Mouse (Mus musculus): ENCODE measurements around the gene Btg2. TPM values are rescaled to one million over a fixed set of nuclear protein-coding genes. Genes with fewer than 3 reads are reported as not detected.
A peak's percentile ranks its signal among the peaks of the same experiment; 100 is the strongest.

The Btg2 gene
- polyA plus RNA-seq, 1 experiment from 2014 or later = 31.7 TPM

GRCm38 (mm10) chr1:134086017-134086416 is 7.1 kb upstream of the Btg2 start:
- no peak overlapping the region for H3K4me3 ChIP-seq (ENCODE audit: low read depth, low read length)
- peaks cover 34% of the 10 kb centered on the region for H3K4me1 ChIP-seq (ENCODE audit: control insufficient read depth, insufficient read depth, low read length)
- WGBS (ENCODE audit: insufficient replicate concordance) = 23% methylated on average over 3 of the region's 3 CpGs
- no peak overlapping the region for H3K27ac ChIP-seq (ENCODE audit: low read depth, low read length)
- no peaks in the 10 kb centered on the region for H3K27me3 ChIP-seq (ENCODE audit: control insufficient read depth, insufficient read depth, low read length)
- no peaks in the 10 kb centered on the region for H3K9me3 ChIP-seq (replicated peaks; ENCODE audit: control insufficient read depth, low read length)
- H3K9ac ChIP-seq (ENCODE audit: low read depth, low read length) = no peak overlapping the region; the same call in 1 of the 2 replicates
- H3K4me2 ChIP-seq = no peak overlapping the region
- no peaks in the 10 kb centered on the region for H3K36me3 ChIP-seq (ENCODE audit: control insufficient read depth, insufficient read depth, low read length)
- ATAC-seq (replicated peaks; ENCODE audit: insufficient number of reproducible peaks, low FRiP score, low TSS enrichment) = no peak

- H3K9ac ChIP-seq (ENCODE audit: low read depth, low read length) = no peak overlapping the region
- peaks cover 45% of the 10 kb centered on the region for H3K4me1 ChIP-seq (ENCODE audit: control insufficient read depth, insufficient read depth, low read length)
- ATAC-seq (replicated peaks; ENCODE audit: insufficient number of reproducible peaks, low FRiP score, low TSS enrichment) = no peak
- no peak overlapping the region for H3K4me3 ChIP-seq (ENCODE audit: low read depth, low read length)
- no peaks in the 10 kb centered on the region for H3K27me3 ChIP-seq (ENCODE audit: control insufficient read depth, insufficient read depth, low read length)
- H3K4me2 ChIP-seq = no peak overlapping the region
- H3K36me3 ChIP-seq (ENCODE audit: control insufficient read depth, insufficient read depth, low read length) = no peaks in the 10 kb centered on the region
- H3K27ac ChIP-seq (ENCODE audit: low read depth, low read length) = 0 out of 2 replicates have a peak overlapping the region, but pooled peaks have one; percentile 85
- 88% methylated on average over 3 of the region's 3 CpGs for WGBS (ENCODE audit: insufficient replicate concordance)
- no peaks in the 10 kb centered on the region for H3K9me3 ChIP-seq (replicated peaks; ENCODE audit: control insufficient read depth, low read length)
Measured at GRCm38 (mm10) chr1:134084128-134084527, 5.2 kb upstream of the Btg2 start.

DNA sequence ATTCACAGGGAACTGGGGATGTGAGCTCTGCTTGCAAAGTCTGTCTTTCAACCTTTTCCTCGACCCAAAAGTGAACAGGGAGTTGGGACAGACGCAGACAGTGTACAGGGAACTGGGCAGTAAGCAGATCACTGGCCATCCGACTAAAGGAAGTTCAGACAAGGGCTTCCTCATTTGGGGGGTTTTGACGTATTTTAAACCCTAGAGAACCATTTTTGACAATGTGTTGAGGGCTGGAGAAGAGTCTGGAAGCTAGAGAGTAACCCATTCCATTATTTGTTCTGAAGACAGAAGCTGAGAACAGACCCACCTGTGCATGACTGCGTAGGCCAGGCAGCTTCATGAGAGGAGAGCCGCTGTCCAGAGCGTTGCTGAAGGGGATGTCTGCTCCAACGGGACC is 4.8 kb upstream of the Btg2 start:
- ATAC-seq (replicated peaks; ENCODE audit: insufficient number of reproducible peaks, low FRiP score, low TSS enrichment) = no peak
- Histone ChIP-seq H3K9me3 (replicated peaks; ENCODE audit: control insufficient read depth, low read length) (no peaks in the 10 kb centered on the region), H3K27ac (ENCODE audit: low read depth, low read length) (peak overlapping the region; percentile 85), H3K4me3 (ENCODE audit: low read depth, low read length) (no peak overlapping the region), H3K9ac (ENCODE audit: low read depth, low read length) (no peak overlapping the region), H3K27me3 (ENCODE audit: control insufficient read depth, insufficient read depth, low read length) (no peaks in the 10 kb centered on the region), H3K4me1 (ENCODE audit: control insufficient read depth, insufficient read depth, low read length) (peaks cover 45% of the 10 kb centered on the region), H3K4me2 (no peak overlapping the region), H3K36me3 (ENCODE audit: control insufficient read depth, insufficient read depth, low read length) (no peaks in the 10 kb centered on the region)
- WGBS (ENCODE audit: insufficient replicate concordance) = 76% methylated on average over 8 of the region's 8 CpGs

GRCm38 (mm10) chr1:134082987-134083516 is 4.1 kb upstream of the Btg2 start:
- no peaks in the 10 kb centered on the region for H3K36me3 ChIP-seq (ENCODE audit: control insufficient read depth, insufficient read depth, low read length)
- H3K9me3 ChIP-seq (replicated peaks; ENCODE audit: control insufficient read depth, low read length) = no peaks in the 10 kb centered on the region
- no peaks in the 10 kb centered on the region for H3K27me3 ChIP-seq (ENCODE audit: control insufficient read depth, insufficient read depth, low read length)
- H3K9ac ChIP-seq (ENCODE audit: low read depth, low read length) = peak overlapping the region; percentile 44; the same call in 1 of the 2 replicates
- 12% methylated on average over 11 of the region's 11 CpGs for WGBS (ENCODE audit: insufficient replicate concordance)
- no peak overlapping the region for H3K4me3 ChIP-seq (ENCODE audit: low read depth, low read length)
- peaks cover 45% of the 10 kb centered on the region for H3K4me1 ChIP-seq (ENCODE audit: control insufficient read depth, insufficient read depth, low read length)
- H3K27ac ChIP-seq (ENCODE audit: low read depth, low read length) = peak overlapping the region; percentile 85
- ATAC-seq (replicated peaks; ENCODE audit: insufficient number of reproducible peaks, low FRiP score, low TSS enrichment) = no peak
- peak overlapping the region; percentile 33 for H3K4me2 ChIP-seq

GRCm38 (mm10) chr1:134080881-134081450 is 2.0 kb upstream of the Btg2 start:
- H3K4me1 ChIP-seq (ENCODE audit: control insufficient read depth, insufficient read depth, low read length) = peaks cover 45% of the 10 kb centered on the region
- no peak overlapping the region for H3K27ac ChIP-seq (ENCODE audit: low read depth, low read length)
- no peaks in the 10 kb centered on the region for H3K27me3 ChIP-seq (ENCODE audit: control insufficient read depth, insufficient read depth, low read length)
- H3K9ac ChIP-seq (ENCODE audit: low read depth, low read length) = no peak overlapping the region
- H3K36me3 ChIP-seq (ENCODE audit: control insufficient read depth, insufficient read depth, low read length) = no peaks in the 10 kb centered on the region
- no peaks in the 10 kb centered on the region for H3K9me3 ChIP-seq (replicated peaks; ENCODE audit: control insufficient read depth, low read length)
- no peak for ATAC-seq (replicated peaks; ENCODE audit: insufficient number of reproducible peaks, low FRiP score, low TSS enrichment)
- no peak overlapping the region for H3K4me2 ChIP-seq
- no peak overlapping the region for H3K4me3 ChIP-seq (ENCODE audit: low read depth, low read length)
- WGBS (ENCODE audit: insufficient replicate concordance) = 82% methylated on average over 5 of the region's 5 CpGs

- Histone ChIP-seq H3K36me3 (ENCODE audit: control insufficient read depth, insufficient read depth, low read length) (no peaks in the 10 kb centered on the region), H3K4me3 (ENCODE audit: low read depth, low read length) (no peak overlapping the region), H3K27ac (ENCODE audit: low read depth, low read length) (peak overlapping the region; percentile 84; the same call in 1 of the 2 replicates), H3K9ac (ENCODE audit: low read depth, low read length) (no peak overlapping the region), H3K4me2 (no peak overlapping the region), H3K4me1 (ENCODE audit: control insufficient read depth, insufficient read depth, low read length) (peaks cover 43% of the 10 kb centered on the region), H3K9me3 (replicated peaks; ENCODE audit: control insufficient read depth, low read length) (no peaks in the 10 kb centered on the region), H3K27me3 (ENCODE audit: control insufficient read depth, insufficient read depth, low read length) (no peaks in the 10 kb centered on the region)
- WGBS (ENCODE audit: insufficient replicate concordance) = 64% methylated on average over 4 of the region's 4 CpGs
- no peak for ATAC-seq (replicated peaks; ENCODE audit: insufficient number of reproducible peaks, low FRiP score, low TSS enrichment)
Measured at GRCm38 (mm10) chr1:134080406-134080805, 1.5 kb upstream of the Btg2 start.

- Histone ChIP-seq H3K27me3 (ENCODE audit: control insufficient read depth, insufficient read depth, low read length) (no peaks in the 10 kb centered on the region), H3K9me3 (replicated peaks; ENCODE audit: control insufficient read depth, low read length) (no peaks in the 10 kb centered on the region), H3K27ac (ENCODE audit: low read depth, low read length) (peak overlapping the region; percentile 84), H3K4me1 (ENCODE audit: control insufficient read depth, insufficient read depth, low read length) (peaks cover 43% of the 10 kb centered on the region), H3K4me2 (peak overlapping the region; percentile 77), H3K4me3 (ENCODE audit: low read depth, low read length) (peak overlapping the region; percentile 53), H3K9ac (ENCODE audit: low read depth, low read length) (peak overlapping the region; percentile 69), H3K36me3 (ENCODE audit: control insufficient read depth, insufficient read depth, low read length) (no peaks in the 10 kb centered on the region)
- whole genome bisulfite sequencing (ENCODE audit: insufficient replicate concordance) = 10% methylated on average over 9 of the region's 9 CpGs
- no peak for ATAC-seq (replicated peaks; ENCODE audit: insufficient number of reproducible peaks, low FRiP score, low TSS enrichment)
Measured at GRCm38 (mm10) chr1:134079477-134080163, 700 bp upstream of the Btg2 start.

DNA sequence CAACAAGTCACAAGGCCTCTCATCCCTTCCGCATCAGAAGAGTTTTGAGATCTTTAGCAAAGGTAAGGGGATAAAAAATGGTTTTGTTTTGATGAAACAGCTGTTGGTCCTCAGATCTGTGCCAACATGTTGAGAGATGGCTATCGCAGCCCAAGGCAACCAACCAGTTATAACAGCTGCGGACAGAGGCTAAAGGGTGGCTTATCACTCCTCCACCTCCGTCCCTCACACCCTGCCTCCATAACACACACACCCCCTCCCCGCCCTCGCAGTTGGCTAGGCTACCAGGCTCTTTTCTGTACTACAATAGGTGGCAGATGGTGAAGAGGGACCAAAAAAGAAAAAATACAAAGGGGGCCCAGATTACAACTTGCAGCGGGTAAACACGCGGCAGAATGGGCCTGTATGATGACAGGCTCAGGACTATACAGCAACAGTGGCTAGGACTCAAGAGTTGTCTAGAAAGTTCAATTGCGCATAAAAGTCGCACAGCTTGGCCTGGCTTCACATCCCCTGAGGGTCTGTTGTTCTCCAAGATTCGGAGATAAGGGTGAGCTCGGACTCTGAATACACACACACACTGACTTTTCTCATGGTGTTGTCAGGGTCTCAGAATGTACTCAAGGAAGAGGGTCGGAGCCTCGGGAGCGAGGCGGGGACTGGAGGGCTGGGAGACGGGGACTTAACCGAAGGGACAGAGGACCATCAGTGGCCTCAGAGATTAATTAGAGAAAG is 692 bp downstream of the Btg2 start:
- peak; percentile 53 for ATAC-seq (replicated peaks; ENCODE audit: insufficient number of reproducible peaks, low FRiP score, low TSS enrichment)
- peak overlapping the region; percentile 87 for H3K4me2 ChIP-seq
- H3K36me3 ChIP-seq (ENCODE audit: control insufficient read depth, insufficient read depth, low read length) = no peaks in the 10 kb centered on the region
- H3K27ac ChIP-seq (ENCODE audit: low read depth, low read length) = peak overlapping the region; percentile 37
- no peaks in the 10 kb centered on the region for H3K9me3 ChIP-seq (replicated peaks; ENCODE audit: control insufficient read depth, low read length)
- peak overlapping the region; percentile 79 for H3K9ac ChIP-seq (ENCODE audit: low read depth, low read length)
- 5% methylated on average over 19 of the region's 19 CpGs for WGBS (ENCODE audit: insufficient replicate concordance)
- H3K27me3 ChIP-seq (ENCODE audit: control insufficient read depth, insufficient read depth, low read length) = no peaks in the 10 kb centered on the region
- H3K4me3 ChIP-seq (ENCODE audit: low read depth, low read length) = peak overlapping the region; percentile 53
- H3K4me1 ChIP-seq (ENCODE audit: control insufficient read depth, insufficient read depth, low read length) = peaks cover 47% of the 10 kb centered on the region

Measured in heart, embryonic 11.5 days (tissue).